Mouse (Mus musculus): Measurements from ENCODE around the gene Gm32717.
"Not testable (repeated sequence)": the region's sequence is repeated elsewhere in the genome, so short reads cannot be mapped to it uniquely, and the experiment has no call there.

Gene Gm32717

GRCm38 (mm10) chr10:118240680-118241079 is at the start of gene Gm32717:
Gm32717 (minus strand) TSS chr10:118240780.
- not testable (repeated sequence) for DNase-seq

DNA sequence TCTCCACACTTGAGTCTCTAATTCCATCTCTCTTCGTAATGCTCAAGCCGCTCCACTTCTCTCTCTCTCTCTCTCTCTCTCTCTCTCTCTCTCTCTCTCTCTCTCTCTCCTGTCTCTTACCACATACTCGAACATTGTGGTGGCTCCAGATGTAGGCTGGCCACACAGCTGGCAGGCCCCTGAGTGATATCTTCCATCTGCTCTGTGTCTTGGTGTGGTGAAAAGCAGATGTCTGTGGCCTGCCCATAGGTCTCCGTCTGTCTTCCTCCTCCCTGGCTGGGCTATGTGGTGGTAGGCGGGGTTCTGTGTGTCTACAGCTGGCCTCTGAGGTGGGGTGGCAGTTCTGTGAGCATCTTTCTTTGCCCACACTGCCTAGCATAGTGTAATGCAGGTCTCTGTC is 42.4 kb upstream of the Gm32717 start:
- not testable (repeated sequence) for DNase-seq

- not testable (repeated sequence) for DNase-seq
Measured at GRCm38 (mm10) chr10:118282565-118282964, 42.0 kb upstream of the Gm32717 start.

- DNase-seq: not testable (repeated sequence)
Measured at GRCm38 (mm10) chr10:118278069-118278468, 37.5 kb upstream of the Gm32717 start.

DNA sequence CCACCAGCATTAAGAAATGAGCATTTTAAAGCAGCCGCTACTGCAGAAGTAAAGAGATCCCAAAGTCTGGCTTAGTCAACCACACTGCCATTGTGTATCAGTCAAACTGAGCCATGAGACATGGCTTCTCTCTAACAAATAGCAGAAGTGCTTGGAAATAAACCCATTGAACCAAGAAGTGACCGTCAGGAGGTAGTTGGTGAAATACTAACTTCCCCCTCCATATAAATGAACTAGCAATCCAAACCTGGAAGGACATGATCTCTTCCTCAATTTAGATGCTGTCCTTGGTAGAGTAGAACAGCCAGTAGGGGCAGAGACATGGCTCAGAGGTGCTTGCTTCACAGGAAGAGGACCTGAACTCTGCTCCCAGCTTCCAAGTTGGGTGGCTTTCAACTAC is 30.8 kb upstream of the Gm32717 start:
- not testable (repeated sequence) for DNase-seq

DNA sequence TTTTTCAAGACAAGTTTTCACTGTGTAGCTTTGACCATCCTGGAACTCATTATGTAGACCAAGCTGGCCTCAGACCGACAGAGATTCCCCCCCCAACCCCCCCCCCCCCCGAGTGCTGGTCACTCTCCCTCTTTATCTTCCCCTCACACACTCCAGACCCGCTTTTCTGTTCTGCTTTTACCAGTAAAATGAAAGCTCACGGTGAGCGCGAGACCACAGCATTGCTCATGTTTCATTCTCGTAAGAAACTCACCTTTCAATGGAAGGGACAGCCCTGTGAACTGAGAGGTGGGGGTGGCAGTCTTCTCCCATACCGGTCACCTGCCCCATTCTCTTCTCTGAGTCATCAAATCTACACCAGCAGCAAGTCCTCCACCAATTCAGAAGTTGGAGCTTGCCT is 28.2 kb upstream of the Gm32717 start:
- not testable (repeated sequence) for DNase-seq

DNA sequence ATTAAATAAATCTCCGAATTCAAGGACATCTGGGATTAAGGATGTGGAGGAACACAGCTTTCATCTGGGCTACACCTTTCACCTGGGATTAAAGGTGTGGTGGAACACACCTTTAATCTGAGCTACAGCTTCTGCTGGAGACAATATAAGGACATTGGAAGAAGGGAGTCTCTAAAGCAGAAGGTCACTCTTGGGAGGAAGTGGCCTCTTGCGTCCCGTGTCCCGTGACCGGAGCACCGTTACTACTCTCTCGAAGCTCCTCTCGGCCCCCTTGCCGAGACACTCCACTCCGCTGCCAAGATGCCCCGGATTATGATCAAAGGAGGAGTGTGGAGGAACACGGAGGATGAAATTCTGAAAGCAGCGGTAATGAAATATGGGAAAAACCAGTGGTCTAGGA is 17.8 kb upstream of the Gm32717 start, which contains the start of gene Gm32802:
Gene Gm32802 (plus strand): TSS at position 301 of the 400 bp plus-strand sequence.
- not testable (repeated sequence) for DNase-seq

DNA sequence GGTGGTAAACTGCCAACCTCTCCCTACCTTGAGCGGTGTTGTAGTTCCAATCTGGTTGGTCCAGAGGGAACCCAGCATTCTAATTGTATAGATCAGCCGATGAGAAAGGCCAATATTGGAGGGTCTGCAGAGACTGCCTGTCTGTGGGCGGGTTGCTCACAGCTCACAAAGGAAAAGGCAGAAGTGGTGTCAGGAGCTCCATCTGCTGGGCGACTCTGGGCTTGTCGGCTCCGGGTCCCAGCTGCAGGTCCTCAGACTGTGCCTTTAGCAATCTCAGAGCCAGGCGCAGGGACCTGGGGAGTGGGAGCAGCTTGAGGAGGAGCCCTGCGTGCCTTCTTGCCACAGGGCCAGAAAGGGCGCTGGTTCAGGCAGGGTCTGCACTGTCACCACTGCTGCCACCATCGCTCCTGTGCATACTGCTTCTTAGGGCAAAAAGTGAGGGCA is 10.3 kb upstream of the Gm32717 start:
- DNase-seq: peak; percentile 71 to 75

DNA sequence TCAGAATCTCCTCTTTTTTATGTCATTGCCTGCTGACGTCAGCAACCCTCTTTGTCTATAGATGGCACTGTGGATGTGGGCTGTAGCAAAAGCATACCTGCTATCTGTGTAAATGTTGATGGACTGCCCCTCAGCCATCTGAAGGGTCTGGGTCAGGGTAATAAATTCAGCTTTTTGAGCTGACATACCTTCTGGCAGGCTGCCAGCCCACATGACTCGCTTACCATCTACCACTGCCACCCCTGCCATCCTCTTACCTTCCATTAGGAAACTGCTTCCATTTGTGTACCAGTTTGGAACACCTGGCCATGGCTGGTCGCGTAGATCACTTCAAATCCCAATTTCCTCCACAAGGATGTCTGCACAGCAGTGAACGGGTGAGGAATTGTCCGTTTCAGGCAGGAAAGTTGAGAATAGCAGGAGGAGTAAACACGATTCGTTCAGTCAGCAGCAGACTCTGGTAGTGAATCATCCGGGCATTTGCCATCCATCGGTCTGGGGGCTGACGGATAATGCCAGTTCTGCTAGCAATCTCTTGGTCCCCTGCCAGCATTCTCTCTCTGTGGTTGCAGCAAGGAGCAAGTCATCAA is 8.5 kb upstream of the Gm32717 start:
- DNase-seq: peak in 1 of 2 experiments; percentile 4

DNA sequence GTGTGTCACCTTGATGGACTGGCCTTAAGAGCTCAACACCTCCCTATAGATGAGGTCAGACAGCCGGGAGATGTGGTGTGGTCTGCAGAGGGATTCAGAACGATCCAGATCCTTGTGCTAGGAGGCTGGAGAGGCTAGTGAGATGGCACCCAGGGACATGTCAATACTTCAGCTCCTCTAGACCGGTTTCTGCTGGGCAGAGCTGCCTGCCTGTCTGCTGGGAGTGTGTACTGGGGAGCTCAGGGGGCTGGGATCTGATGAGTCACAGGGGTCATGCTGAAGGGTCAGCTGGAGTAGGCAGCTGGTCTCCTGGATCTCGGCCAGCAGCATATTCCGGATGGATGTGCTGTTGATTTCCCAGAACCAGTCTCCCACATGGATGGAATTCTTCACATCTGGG is 8.0 kb downstream of the Gm32717 start:
- DNase-seq: not testable (repeated sequence)

DNA sequence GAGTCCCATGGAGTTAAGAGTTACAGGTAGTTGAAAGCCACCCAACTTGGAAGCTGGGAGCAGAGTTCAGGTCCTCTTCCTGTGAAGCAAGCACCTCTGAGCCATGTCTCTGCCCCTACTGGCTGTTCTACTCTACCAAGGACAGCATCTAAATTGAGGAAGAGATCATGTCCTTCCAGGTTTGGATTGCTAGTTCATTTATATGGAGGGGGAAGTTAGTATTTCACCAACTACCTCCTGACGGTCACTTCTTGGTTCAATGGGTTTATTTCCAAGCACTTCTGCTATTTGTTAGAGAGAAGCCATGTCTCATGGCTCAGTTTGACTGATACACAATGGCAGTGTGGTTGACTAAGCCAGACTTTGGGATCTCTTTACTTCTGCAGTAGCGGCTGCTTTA is 13.0 kb downstream of the Gm32717 start:
- not testable (repeated sequence) for DNase-seq

- DNase-seq: not testable (repeated sequence)
Measured at GRCm38 (mm10) chr10:118215719-118216393, 24.7 kb downstream of the Gm32717 start.

- no peak for DNase-seq
Measured at GRCm38 (mm10) chr10:118204642-118205041, 35.9 kb downstream of the Gm32717 start, which contains the start of gene Il22. Il22 (plus strand) TSS chr10:118204942.

- not testable (repeated sequence) for DNase-seq
Measured at GRCm38 (mm10) chr10:118195150-118195549, 45.4 kb downstream of the Gm32717 start.

Data from kidney, postnatal 4 days (tissue).